Mouse (Mus musculus) ES-Bruce4 (cell line): ENCODE results near the gene Rorb. TPM values are rescaled to one million over a fixed set of nuclear protein-coding genes. Genes with fewer than 3 reads are reported as not detected.

ENCODE experiments used
- H3K27ac ChIP-seq: 2 replicates; pipeline ENCODE4 v1.5.1; 2012; ENCODE audit warnings: low read length, inconsistent platforms; ENCODE audit not compliant: insufficient read depth
- H3K27me3 ChIP-seq: 2 replicates; pipeline ENCODE4 v1.6.1; 2012; ENCODE audit warnings: mild to moderate bottlenecking, low read length, inconsistent platforms; ENCODE audit not compliant: control insufficient read depth, poor library complexity, insufficient read depth, severe bottlenecking
- H3K36me3 ChIP-seq: 2 replicates; pipeline ENCODE4 v1.6.1; 2012; ENCODE audit warnings: inconsistent platforms, mild to moderate bottlenecking, low read length, moderate library complexity; ENCODE audit not compliant: control insufficient read depth, poor library complexity, insufficient read depth, severe bottlenecking
- H3K4me1 ChIP-seq: one replicate; pipeline ENCODE4 v1.8.1; 2011; ENCODE audit warnings: low read length; ENCODE audit not compliant: control insufficient read depth, insufficient read depth
- H3K4me3 ChIP-seq: 2 replicates; pipeline ENCODE4 v1.5.1; 2011; ENCODE audit warnings: low read depth, mild to moderate bottlenecking, low read length
- H3K9ac ChIP-seq: 2 replicates; pipeline ENCODE4 v1.6.1; 2012; ENCODE audit warnings: low read depth, mild to moderate bottlenecking, inconsistent platforms; ENCODE audit not compliant: poor library complexity, severe bottlenecking
- H3K9me3 ChIP-seq: replicated peaks from 2 replicates; pipeline ENCODE4 v1.6.1; 2012; ENCODE audit warnings: mild to moderate bottlenecking, low read length, inconsistent platforms; ENCODE audit not compliant: control insufficient read depth, poor library complexity, insufficient read depth, severe bottlenecking
- CTCF ChIP-seq: IDR thresholded peaks from one replicate; pipeline ENCODE4 v1.8.1; 2011; ENCODE audit warnings: low read depth, low read length
- EP300 ChIP-seq: IDR thresholded peaks from 2 replicates; pipeline ENCODE4 v1.6.1; 2011; ENCODE audit warnings: low read depth, low read length; ENCODE audit not compliant: insufficient read depth
- POLR2A ChIP-seq: IDR thresholded peaks from one replicate; pipeline ENCODE4 v1.8.1; 2011; ENCODE audit warnings: low read length; ENCODE audit not compliant: insufficient read depth
- polyA plus RNA-seq: library from polyadenylated mRNA; stranded (reverse); fragments of >200 nt; gene quantifications from 2 replicates; pipeline ENCODE4 v1.2.4, GENCODE M21; 2011; ENCODE audit warnings: low read depth; ENCODE audit not compliant: missing spikeins, insufficient read depth, insufficient read length

Gene Rorb
- polyA plus RNA-seq, 1 experiment = not detected

GRCm38 (mm10) chr19:19040800-19041199 lies 70.2 kb downstream of the Rorb start:
- no peak for TF ChIP-seq POLR2A
- TF ChIP-seq CTCF = no peak
- no peak for TF ChIP-seq EP300
- Histone ChIP-seq H3K4me1 (no peaks in the 10 kb centered on the region), H3K27ac (no peak overlapping the region), H3K9ac (no peak overlapping the region), H3K36me3 (no peaks in the 10 kb centered on the region), H3K9me3 (no peaks in the 10 kb centered on the region), H3K4me3 (no peak overlapping the region), H3K27me3 (no peaks in the 10 kb centered on the region)

GRCm38 (mm10) chr19:19034482-19035315 lies 76.3 kb downstream of the Rorb start:
- Histone ChIP-seq H3K4me3 (no peak overlapping the region), H3K9ac (no peak overlapping the region), H3K9me3 (no peaks in the 10 kb centered on the region), H3K27me3 (no peaks in the 10 kb centered on the region; the same call in 1 of the 2 replicates), H3K4me1 (no peaks in the 10 kb centered on the region), H3K27ac (no peak overlapping the region), H3K36me3 (no peaks in the 10 kb centered on the region)
- TF ChIP-seq POLR2A (no peak), EP300 (no peak), CTCF (no peak)

- H3K36me3 ChIP-seq = no peaks in the 10 kb centered on the region
- no peaks in the 10 kb centered on the region for H3K4me1 ChIP-seq
- H3K9me3 ChIP-seq = no peaks in the 10 kb centered on the region
- TF ChIP-seq POLR2A (no peak), CTCF (no peak), EP300 (no peak)
- H3K27ac ChIP-seq = no peak overlapping the region
- H3K9ac ChIP-seq = no peak overlapping the region
- H3K4me3 ChIP-seq = no peak overlapping the region
- no peaks in the 10 kb centered on the region; the same call in 1 of the 2 replicates for H3K27me3 ChIP-seq
Measured at GRCm38 (mm10) chr19:19033974-19034373, 77.0 kb downstream of the Rorb start.

GRCm38 (mm10) chr19:19005144-19005543 lies 105.9 kb downstream of the Rorb start:
- Histone ChIP-seq H3K36me3 (no peaks in the 10 kb centered on the region), H3K4me3 (no peak overlapping the region), H3K27ac (no peak overlapping the region), H3K27me3 (no peaks in the 10 kb centered on the region), H3K9ac (no peak overlapping the region), H3K4me1 (no peaks in the 10 kb centered on the region), H3K9me3 (no peaks in the 10 kb centered on the region)
- no peak for TF ChIP-seq EP300
- TF ChIP-seq POLR2A = no peak
- TF ChIP-seq CTCF = no peak

GRCm38 (mm10) chr19:19004023-19004656 lies 106.9 kb downstream of the Rorb start:
- no peak overlapping the region for H3K9ac ChIP-seq
- H3K4me1 ChIP-seq = no peaks in the 10 kb centered on the region
- no peaks in the 10 kb centered on the region for H3K9me3 ChIP-seq
- H3K27ac ChIP-seq = no peak overlapping the region
- H3K4me3 ChIP-seq = no peak overlapping the region
- no peaks in the 10 kb centered on the region for H3K36me3 ChIP-seq
- H3K27me3 ChIP-seq = no peaks in the 10 kb centered on the region
- TF ChIP-seq CTCF = no peak
- TF ChIP-seq EP300 = no peak
- TF ChIP-seq POLR2A = no peak

GRCm38 (mm10) chr19:18998966-18999365 lies 112.0 kb downstream of the Rorb start:
- no peaks in the 10 kb centered on the region for H3K4me1 ChIP-seq
- no peaks in the 10 kb centered on the region for H3K9me3 ChIP-seq
- H3K27ac ChIP-seq = no peak overlapping the region
- no peak overlapping the region for H3K4me3 ChIP-seq
- no peaks in the 10 kb centered on the region for H3K36me3 ChIP-seq
- TF ChIP-seq POLR2A (no peak), CTCF (no peak), EP300 (no peak)
- no peak overlapping the region for H3K9ac ChIP-seq
- H3K27me3 ChIP-seq = no peaks in the 10 kb centered on the region
